Mouse (Mus musculus) liver, postnatal 0 days (tissue): Measurements from ENCODE around the gene Iqsec3.

ENCODE experiments used
- CTCF ChIP-seq: sonication (generic); IDR thresholded peaks from 2 replicates; pipeline ENCODE4 v1.5.1; 2016; ENCODE audit warnings: antibody characterized with exemption, low read depth
- EP300 ChIP-seq: IDR thresholded peaks from 2 replicates; pipeline ENCODE4 v1.6.1; 2016; ENCODE audit warnings: antibody characterized with exemption, low read depth, mild to moderate bottlenecking

- no peak for TF ChIP-seq CTCF
- TF ChIP-seq EP300: no peak
Observed at GRCm38 (mm10) chr6:121343026-121343770, 130.3 kb downstream of the Iqsec3 start, which contains the start of gene Slc6a12.
